Mouse (Mus musculus) embryonic facial prominence, embryonic 11.5 days (tissue): ENCODE results near the gene N4bp3. TPM values are rescaled to one million over a fixed set of nuclear protein-coding genes. Genes with fewer than 3 reads are reported as not detected.
"Not testable (repeated sequence)": the region's sequence is repeated elsewhere in the genome, so short reads cannot be mapped to it uniquely, and the experiment has no call there.

Experiments
- ATAC-seq: fragments of 200-750 bp; cut with Nextera tagmentation; replicated peaks from 2 replicates; pipeline ENCODE4 v1.8.0; 2017; ENCODE audit warnings: low read depth; ENCODE audit not compliant: insufficient number of reproducible peaks, low FRiP score, low TSS enrichment
- DNase-seq: peaks from one replicate; pipeline ENCODE4 v3.0.0-alpha.2; 2015; ENCODE audit warnings: low spot score
- H3K27ac ChIP-seq: fragments of 300-500 bp; sonication (generic); replicated peaks from 2 replicates; pipeline ENCODE4 v1.5.1; 2014; ENCODE audit warnings: mild to moderate bottlenecking, low read depth, low read length, control low read depth
- H3K27me3 ChIP-seq: fragments of 300-500 bp; sonication (generic); 2 replicates; pipeline ENCODE4 v1.6.1; 2014; ENCODE audit warnings: mild to moderate bottlenecking, low read length, moderate library complexity, mixed read lengths; ENCODE audit not compliant: control insufficient read depth, insufficient read depth
- H3K36me3 ChIP-seq: fragments of 300-500 bp; sonication (generic); replicated peaks from 2 replicates; pipeline ENCODE4 v1.6.1; 2014; ENCODE audit warnings: low read depth, mild to moderate bottlenecking, low read length, moderate library complexity, mixed read lengths; ENCODE audit not compliant: control insufficient read depth, insufficient read depth
- H3K4me1 ChIP-seq: fragments of 300-500 bp; sonication (generic); 2 replicates; pipeline ENCODE4 v1.6.1; 2014; ENCODE audit warnings: low read length, mixed read lengths; ENCODE audit not compliant: control insufficient read depth, insufficient read depth
- H3K4me2 ChIP-seq: fragments of 300-500 bp; sonication (generic); 2 replicates; pipeline ENCODE4 v1.6.1; 2014; ENCODE audit warnings: low read depth, mild to moderate bottlenecking, control low read depth, low read length, moderate library complexity
- H3K4me3 ChIP-seq: fragments of 300-500 bp; sonication (generic); 2 replicates; pipeline ENCODE4 v1.5.1; 2014; ENCODE audit warnings: low read depth, low read length, control low read depth
- H3K9ac ChIP-seq: fragments of 300-500 bp; sonication (generic); replicated peaks from 2 replicates; pipeline ENCODE4 v1.6.1; 2014; ENCODE audit warnings: mild to moderate bottlenecking, control low read depth, low read length
- H3K9me3 ChIP-seq: fragments of 300-500 bp; sonication (generic); replicated peaks from 2 replicates; pipeline ENCODE4 v1.6.1; 2016; ENCODE audit warnings: mild to moderate bottlenecking, low read length, inconsistent platforms, mixed read lengths; ENCODE audit not compliant: control insufficient read depth
- WGBS: fragments of 180-500 bp; shearing (Covaris S2); extraction: QIAGEN DNeasy Blood & Tissue Kit; methylation state at CpG from one replicate; pipeline ENCODE4 v1.1.7; 2014; 5-methylcytosine and 5-hydroxymethylcytosine counted together
- polyA plus RNA-seq: library from polyadenylated mRNA; unstranded; fragments of >200 nt; fragmentation: Nextera tagmentation; extraction: Ambion mirVana; gene quantifications from 2 replicates; pipeline ENCODE4 v1.2.1, GENCODE M21; 2014

N4bp3 gene
- polyA plus RNA-seq, 1 experiment from 2014 or later: 7.4 TPM

DNA sequence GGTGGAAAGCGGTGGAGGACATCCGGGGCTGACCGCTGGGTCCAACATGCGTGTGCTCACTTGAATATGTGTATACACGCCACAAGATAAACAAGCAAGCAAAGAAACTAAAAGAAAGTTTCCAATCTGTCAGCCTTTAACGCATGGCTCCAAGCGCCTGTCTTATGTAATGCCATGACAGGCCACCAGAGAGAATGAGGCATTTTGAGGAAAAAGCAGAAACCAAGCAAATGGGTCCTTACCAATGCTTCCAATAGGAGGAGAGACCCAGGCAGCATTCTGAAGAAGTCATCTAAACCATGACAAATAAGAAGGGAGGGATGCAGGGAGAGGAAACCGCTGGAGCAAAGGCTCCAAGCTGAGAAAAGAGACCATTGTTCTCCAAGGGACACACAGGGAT lies 36.4 kb downstream of the N4bp3 start:
- Histone ChIP-seq H3K4me2 (no peak overlapping the region), H3K4me1 (no peaks in the 10 kb centered on the region), H3K27me3 (no peaks in the 10 kb centered on the region), H3K36me3 (no peaks in the 10 kb centered on the region), H3K9me3 (no peaks in the 10 kb centered on the region), H3K27ac (no peak overlapping the region), H3K9ac (no peak overlapping the region), H3K4me3 (no peak overlapping the region)
- no peak for ATAC-seq
- WGBS: 73% methylated on average over 8 of the region's 8 CpGs
- no peak for DNase-seq

DNA sequence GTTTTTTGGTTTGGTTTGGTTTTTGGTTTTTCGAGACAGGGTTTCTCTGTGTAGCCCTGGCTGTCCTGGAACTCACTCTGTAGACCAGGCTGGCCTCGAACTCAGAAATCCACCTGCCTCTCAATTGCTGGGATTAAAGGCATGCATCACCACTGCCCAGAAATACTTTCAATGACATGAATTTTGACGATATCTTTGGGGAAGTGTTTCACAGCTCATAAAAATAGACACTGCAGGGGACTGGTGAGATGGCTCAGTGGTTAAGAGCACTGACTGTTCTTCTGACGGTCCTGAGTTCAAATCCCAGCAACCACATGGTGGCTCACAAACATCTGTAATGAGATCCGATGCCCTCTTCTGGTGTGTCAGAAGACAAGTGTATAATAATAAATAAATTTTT lies 40.7 kb downstream of the N4bp3 start:
- not testable (repeated sequence) for H3K9me3 ChIP-seq, H3K4me3 ChIP-seq, H3K27me3 ChIP-seq, DNase-seq, H3K27ac ChIP-seq, H3K4me1 ChIP-seq, H3K4me2 ChIP-seq, H3K9ac ChIP-seq, ATAC-seq, H3K36me3 ChIP-seq
- 80% methylated on average over 5 of the region's 5 CpGs for WGBS

DNA sequence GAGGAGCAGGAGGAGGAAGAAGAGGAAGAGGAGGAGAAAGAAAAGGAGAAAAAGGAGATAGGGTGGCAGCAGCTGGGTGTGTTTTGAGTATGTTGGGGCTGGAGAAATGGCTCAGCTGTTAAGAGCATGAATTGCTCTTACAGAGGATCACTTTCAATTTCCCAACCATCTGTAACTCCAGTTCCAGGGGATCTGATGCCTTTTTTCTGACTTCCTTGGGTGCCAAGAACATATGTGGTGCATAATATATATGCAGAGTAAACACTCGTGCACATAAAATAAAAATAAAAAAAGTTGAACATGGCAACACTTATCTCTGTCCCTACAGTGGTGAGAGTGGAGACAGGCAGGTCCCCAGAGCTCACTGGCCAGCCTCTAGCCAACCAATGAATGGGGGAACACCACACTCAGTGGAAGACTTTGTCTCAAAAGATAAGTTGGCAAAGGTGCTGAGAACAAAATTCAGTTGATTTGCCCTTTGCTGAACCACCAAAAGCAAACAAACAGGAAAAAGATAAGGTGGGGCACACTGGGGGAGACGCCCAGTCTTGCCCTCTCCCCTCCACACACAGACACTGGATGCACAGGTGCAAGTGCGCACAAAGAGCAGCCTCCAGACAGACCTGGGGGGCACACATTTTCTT lies 41.3 kb downstream of the N4bp3 start:
- Histone ChIP-seq H3K36me3 (peaks cover 6% of the 10 kb centered on the region), H3K27me3 (no peaks in the 10 kb centered on the region), H3K9me3 (no peaks in the 10 kb centered on the region), H3K4me1 (no peaks in the 10 kb centered on the region), H3K4me3 (no peak overlapping the region), H3K4me2 (no peak overlapping the region), H3K27ac (no peak overlapping the region), H3K9ac (no peak overlapping the region)
- WGBS: 77% methylated on average over 3 of the region's 3 CpGs
- DNase-seq (no peak), ATAC-seq (no peak)

DNA sequence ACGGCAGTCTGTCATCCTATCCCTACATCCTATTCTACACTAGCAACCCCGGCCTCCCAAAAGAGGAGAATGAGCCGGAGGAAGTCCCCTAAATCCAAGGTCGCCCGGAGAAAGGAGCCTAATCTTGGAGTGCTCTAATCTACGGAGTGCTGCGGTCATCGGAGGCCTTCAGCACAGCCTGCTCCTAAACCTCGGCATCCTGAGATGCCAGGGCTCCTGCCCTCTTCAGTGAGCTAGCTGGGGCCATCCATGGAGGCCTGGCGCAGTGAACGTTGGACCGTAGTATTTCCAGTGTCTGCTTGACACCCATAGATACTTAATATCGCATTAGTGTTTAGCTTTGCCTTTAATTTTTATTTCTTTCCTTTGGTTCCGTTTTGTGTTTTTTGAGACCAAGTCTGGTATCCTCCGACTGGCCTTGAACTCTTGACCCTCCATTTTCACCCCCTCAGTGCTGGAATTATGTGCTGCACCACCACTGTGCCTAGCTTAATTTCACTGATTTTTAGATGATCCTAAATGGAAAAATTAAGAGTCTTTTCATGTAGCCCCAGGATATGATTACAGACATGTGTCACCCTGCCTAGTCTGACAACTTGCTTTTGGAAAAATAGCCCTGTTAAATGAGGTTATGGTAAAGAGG lies 43.4 kb downstream of the N4bp3 start:
- H3K4me3 ChIP-seq: peak overlapping the region; percentile 100
- peak overlapping the region; percentile 87 for H3K27ac ChIP-seq
- no peaks in the 10 kb centered on the region for H3K27me3 ChIP-seq
- H3K4me1 ChIP-seq: no peaks in the 10 kb centered on the region
- DNase-seq (no peak), ATAC-seq (no peak; the same call in 1 of the 2 replicates)
- H3K36me3 ChIP-seq: peaks cover 23% of the 10 kb centered on the region
- H3K9me3 ChIP-seq: no peaks in the 10 kb centered on the region
- 9% methylated on average over 15 of the region's 15 CpGs for WGBS
- H3K9ac ChIP-seq: peak overlapping the region; percentile 90
- H3K4me2 ChIP-seq: peak overlapping the region; percentile 82

DNA sequence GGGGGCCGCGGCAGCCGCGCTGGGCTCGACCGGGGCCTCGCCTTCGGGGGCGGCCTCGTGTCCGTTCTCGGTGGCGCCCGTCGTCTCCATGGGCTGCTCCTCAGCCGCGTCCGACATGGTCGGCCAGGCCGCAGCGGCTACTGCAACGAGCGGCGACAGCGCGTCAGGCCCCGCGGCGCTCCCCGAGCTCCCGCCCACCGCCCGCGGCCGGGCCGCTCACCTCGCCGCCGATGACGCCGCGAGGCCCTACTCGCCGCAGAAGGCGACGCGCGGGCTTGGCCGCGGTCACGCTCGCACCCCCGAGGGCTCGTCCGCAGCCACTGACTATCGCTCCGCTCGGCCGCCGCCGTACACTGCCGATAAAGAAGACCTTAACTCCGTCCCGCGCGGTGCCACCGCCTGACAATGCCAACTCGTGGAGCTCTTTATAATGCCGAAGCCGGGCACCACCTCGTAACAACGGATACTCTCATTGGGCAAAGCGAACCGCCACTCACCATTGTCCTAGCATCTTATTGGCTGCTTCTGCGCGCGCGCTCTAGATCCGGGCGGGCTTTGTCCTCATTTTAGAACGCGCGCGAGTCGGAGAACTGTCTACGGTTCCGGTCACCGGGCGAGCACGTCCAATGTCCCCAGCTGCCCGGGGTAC lies 44.1 kb downstream of the N4bp3 start, which contains the start of gene Hnrnpab:
Gene Hnrnpab, minus strand, starts transcription at position 401 of the 649 bp plus-strand sequence.
- WGBS: under 1% methylated on average over 51 of the region's 91 CpGs
- H3K4me3 ChIP-seq: peak within 1 kb of the TSS; percentile 100
- DNase-seq (peak; percentile 99), ATAC-seq (peak; percentile 88)
- no peaks in the 10 kb centered on the region for H3K9me3 ChIP-seq
- H3K27ac ChIP-seq: peak within 1 kb of the TSS; percentile 95
- no peaks in the 10 kb centered on the region for H3K4me1 ChIP-seq
- H3K4me2 ChIP-seq: peak within 1 kb of the TSS; percentile 82
- H3K27me3 ChIP-seq: no peaks in the 10 kb centered on the region
- H3K9ac ChIP-seq: peak within 1 kb of the TSS; percentile 100
- H3K36me3 ChIP-seq: peaks cover 27% of the 10 kb centered on the region

DNA sequence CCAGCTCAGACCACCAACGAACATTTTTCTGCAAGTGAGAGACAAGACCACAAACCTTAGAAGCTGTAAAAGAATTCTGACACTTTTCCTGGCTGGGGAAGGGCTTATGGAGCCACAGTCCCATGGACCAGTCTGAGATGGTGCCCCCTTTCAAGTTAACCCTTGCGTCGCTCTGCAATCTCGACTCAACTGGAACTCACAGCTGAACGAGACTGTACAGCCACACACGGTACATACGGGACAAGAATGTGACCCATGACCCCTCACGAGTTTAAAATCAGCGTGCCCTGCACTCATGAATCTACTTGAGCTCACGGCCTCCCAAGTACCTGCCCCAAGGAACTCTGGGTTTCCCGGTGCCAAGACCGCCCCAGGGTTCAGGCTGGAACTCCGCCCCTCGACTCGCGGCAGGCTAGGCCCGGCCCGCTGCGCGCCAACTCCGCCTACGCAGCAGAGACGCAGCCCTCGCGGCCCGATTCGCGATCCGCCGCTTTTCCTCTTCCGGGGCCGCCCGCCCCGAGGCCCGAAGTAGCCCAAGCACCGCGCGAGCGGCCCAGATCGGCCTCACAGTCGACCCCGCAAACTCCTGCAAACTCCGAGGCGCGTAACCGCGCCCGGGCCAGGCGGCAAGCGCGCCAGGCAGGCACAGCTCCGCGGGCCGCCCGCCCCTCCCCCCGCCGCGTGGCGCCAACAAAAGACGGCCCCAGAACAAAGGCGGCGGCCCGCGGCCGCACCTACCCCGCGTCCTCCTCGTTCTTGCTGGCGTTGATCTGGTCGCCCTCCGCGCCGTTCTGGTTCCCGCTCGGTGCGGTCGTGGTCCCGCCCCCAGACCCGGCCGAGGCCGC lies 44.8 kb downstream of the N4bp3 start:
- Histone ChIP-seq H3K9me3 (no peaks in the 10 kb centered on the region), H3K4me3 (peak overlapping the region; percentile 100), H3K4me1 (no peaks in the 10 kb centered on the region), H3K27me3 (no peaks in the 10 kb centered on the region), H3K27ac (peak overlapping the region; percentile 95), H3K4me2 (peak overlapping the region; percentile 77), H3K36me3 (peaks cover 34% of the 10 kb centered on the region), H3K9ac (peak overlapping the region; percentile 100)
- DNase-seq: peak; percentile 84
- ATAC-seq: peak; percentile 58
- under 1% methylated on average over 71 of the region's 81 CpGs for WGBS

DNA sequence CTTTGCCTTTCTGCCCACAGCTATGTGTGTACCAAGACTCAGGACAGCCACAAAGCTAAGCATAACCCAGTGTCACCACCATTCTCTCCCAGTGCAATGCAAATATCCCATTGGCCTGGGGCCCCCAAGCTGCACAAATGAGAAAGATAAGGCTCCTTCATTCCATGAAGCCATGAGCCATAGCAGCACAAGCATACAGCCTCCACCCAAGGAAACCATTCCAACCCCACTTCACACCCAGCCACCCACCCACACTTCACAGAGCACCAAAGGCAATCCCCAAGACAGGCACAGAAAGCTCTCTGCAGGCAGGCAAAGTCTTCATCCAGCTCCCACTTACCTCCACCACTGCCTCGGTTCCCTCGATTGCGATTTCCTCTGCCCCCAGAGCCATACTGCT lies 48.4 kb downstream of the N4bp3 start:
- WGBS: 92% methylated on average over 3 of the region's 3 CpGs
- Histone ChIP-seq H3K4me2 (no peak overlapping the region), H3K27me3 (no peaks in the 10 kb centered on the region), H3K9ac (no peak overlapping the region), H3K4me1 (no peaks in the 10 kb centered on the region), H3K4me3 (no peak overlapping the region), H3K36me3 (peaks cover 54% of the 10 kb centered on the region), H3K27ac (no peak overlapping the region), H3K9me3 (no peaks in the 10 kb centered on the region)
- DNase-seq: no peak
- no peak for ATAC-seq
